16 mouse cellular contexts compared by ENCODE assay signal in the genomic region with DNA sequence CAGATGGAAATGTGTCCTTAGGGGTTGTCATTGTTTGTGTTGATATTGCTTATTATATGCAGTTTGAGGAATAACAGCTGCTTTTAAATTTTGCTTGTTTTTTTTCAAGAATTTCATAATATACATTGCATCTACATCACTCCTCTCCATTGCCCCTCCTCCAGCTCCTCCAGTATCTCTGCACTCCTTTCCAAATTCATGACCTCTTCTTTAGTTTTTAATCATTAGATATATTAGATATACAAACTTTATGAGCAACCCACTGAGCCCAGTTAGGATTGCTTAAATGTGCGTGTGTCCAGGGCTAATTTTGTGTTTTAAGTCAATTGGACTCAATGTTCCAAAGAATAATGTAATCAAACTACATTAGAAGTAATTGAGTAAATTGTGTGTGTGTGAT.
"Had no signal": no experiment of that assay in that cellular context is flagged by ENCODE, and none has a peak within 500 bp of the region (broad histone marks: within the 10 kb centered on the region; RNA-seq: fewer than 3 reads in every experiment).

No protein-coding gene starts in this region.

- H3K27ac ChIP-seq: neural tube, embryonic 13.5 days; neural tube, embryonic 15.5 days; stomach, embryonic 15.5 days; stomach, postnatal 0 days had no signal

- H3K9ac ChIP-seq: neural tube, embryonic 13.5 days; neural tube, embryonic 15.5 days; stomach, embryonic 15.5 days had no signal

- H3K4me1 ChIP-seq: neural tube, embryonic 13.5 days; neural tube, embryonic 15.5 days; stomach, embryonic 15.5 days had no signal

- DNase-seq: retina, postnatal 1 day; right cerebral cortex, adult 18-20 months; right cerebral cortex, postnatal 14 days; right cerebral cortex, postnatal 25 days; right cerebral cortex, postnatal 4 days; spleen, adult 18-20 months; thymus, adult 18-20 months; thymus, adult 2 months; thymus, postnatal 14 days; thymus, postnatal 25 days; thymus, postnatal 36 days; thymus, postnatal 4 days had no signal

- H3K4me2 ChIP-seq: neural tube, embryonic 13.5 days; neural tube, embryonic 15.5 days; stomach, embryonic 15.5 days had no signal

- H3K9me3 ChIP-seq: neural tube, embryonic 13.5 days; neural tube, embryonic 15.5 days; stomach, embryonic 15.5 days had no signal

- H3K4me3 ChIP-seq: neural tube, embryonic 13.5 days; neural tube, embryonic 15.5 days; stomach, embryonic 15.5 days had no signal

- H3K27me3 ChIP-seq: neural tube, embryonic 13.5 days; neural tube, embryonic 15.5 days; stomach, embryonic 15.5 days had no signal

- H3K36me3 ChIP-seq: neural tube, embryonic 13.5 days; neural tube, embryonic 15.5 days; stomach, embryonic 15.5 days had no signal
